Mouse (Mus musculus) cerebellum, adult 18-20 months (tissue): Measurements from ENCODE around the gene Gm27027.
A peak's percentile ranks its signal among the peaks of the same experiment; 100 is the strongest.

Experiments
- DNase-seq, 2 experiments: peaks; one replicate each; pipeline ENCODE4 v3.0.0; 2021

Gene Gm27027

DNA sequence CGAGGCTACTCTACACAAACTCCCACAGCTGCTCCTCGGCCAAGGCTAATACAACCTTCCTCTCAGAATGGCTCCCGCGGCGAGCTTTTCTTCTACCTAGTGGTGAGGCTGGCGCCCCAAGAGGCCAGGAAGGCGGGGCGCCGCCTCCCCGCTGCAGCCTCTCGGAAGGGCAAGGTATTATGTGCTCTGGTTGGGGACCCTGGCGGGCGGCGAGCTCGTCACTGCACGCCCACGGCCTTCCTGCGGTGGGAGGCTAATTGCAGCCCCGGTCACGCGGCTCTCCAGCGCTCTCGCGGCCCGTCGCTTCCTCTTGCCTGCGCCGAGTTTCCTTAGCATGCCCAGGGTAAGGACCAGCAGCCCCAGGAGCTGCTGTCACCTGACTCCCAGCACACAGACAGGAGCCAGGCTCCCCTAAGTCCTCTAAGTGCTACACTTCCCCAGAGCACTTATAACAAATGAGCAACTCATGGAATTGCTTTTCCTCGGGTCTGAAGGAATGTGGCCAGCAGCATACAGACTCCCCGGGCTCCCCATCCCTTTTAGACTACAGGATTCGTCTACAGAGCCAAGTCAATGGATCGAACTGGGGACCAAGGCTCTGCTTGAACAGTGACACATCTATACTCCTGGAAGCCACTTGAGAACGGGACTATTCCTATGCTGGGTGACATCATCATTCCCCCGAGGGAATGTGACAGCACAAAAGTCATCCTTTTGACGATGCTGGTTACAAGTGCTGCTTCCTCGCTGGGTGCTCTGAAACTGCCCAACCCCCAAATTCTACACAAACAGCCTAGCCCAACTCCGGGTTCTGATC is 19.5 kb downstream of the Gm27027 start:
- peak; percentile 53 to 65 for DNase-seq

DNA sequence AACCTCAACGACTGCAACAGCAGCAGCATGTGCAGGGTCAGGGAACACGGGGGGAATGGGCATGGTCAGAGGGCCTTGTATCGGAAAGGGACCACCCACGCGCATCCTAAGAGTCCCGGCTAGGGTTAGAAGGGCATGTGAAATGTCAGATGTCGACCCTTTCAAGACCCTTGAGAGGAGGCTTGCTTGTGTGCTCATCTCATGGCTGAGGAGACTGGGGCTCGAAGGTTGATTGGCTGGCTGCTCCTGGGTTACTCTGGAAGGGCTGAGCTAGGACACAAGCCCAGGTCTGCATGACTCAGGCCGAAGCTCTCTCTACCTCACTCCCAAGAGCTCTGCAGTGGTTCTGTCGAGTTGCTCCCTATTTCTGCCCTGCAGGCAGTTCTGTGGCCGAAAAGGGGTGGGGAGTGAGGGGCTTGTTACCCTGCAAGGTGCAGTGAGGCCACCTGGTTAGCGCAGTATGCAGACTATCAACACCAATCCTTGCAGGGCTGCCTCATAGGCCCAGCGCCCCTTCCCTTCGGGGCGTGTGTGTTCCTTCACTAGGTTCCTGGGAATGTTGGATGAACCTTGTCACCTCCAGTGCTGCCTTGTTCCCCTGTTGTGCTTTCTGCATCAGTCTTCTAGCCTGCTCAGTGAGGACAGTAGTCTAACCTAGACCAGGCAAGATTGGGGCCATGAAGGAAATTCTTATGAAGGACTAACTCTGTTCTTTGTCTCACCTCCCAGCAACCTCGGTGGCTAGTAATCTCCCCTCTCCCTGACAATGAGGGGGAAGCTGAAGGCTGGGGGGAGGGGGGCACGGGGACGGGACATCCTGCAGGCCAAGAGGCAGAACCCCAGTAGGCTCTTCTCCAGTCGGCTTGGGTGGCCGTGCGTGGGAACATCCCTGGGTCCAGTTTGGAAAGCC is 20.4 kb downstream of the Gm27027 start:
- DNase-seq = no peak

DNA sequence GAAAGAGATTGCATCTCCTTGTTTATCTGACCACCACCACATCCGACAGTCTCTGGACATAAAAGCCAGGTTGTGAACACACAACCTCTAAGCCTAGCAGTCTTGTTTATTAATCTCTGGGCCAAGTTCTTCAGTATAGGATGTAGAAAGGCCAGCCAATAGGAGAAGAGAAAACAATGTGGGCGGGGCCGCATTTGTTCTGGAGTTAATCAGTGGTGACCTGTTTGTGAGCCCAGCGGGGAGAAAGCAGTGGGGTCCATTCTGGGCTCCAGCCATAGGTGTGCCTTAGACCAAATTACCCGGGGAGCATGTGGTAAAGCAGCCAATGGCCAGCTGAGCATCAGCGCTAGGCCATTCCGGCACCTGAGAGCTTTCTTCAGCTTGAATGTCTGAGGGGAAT is 21.1 kb downstream of the Gm27027 start:
- no peak for DNase-seq

DNA sequence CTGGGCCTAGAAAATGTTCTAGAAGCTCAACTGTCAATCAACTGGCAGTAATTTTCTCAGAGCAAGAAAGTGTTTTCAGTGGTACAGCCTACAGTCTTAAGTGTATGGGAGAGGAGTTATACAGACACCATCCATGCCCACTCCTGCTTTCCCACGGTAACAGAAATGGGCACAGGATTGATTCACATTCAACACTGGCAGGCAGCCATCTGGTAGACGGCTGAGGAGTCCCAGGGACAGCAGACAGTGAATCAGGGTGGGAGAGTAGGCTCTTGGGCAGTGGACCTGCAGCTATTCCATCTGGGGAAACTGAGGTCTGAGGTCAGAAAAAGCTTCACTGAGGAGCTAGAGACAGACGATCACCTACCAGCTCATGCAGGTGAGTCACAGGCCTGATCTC is 24.5 kb downstream of the Gm27027 start:
- no peak for DNase-seq

DNA sequence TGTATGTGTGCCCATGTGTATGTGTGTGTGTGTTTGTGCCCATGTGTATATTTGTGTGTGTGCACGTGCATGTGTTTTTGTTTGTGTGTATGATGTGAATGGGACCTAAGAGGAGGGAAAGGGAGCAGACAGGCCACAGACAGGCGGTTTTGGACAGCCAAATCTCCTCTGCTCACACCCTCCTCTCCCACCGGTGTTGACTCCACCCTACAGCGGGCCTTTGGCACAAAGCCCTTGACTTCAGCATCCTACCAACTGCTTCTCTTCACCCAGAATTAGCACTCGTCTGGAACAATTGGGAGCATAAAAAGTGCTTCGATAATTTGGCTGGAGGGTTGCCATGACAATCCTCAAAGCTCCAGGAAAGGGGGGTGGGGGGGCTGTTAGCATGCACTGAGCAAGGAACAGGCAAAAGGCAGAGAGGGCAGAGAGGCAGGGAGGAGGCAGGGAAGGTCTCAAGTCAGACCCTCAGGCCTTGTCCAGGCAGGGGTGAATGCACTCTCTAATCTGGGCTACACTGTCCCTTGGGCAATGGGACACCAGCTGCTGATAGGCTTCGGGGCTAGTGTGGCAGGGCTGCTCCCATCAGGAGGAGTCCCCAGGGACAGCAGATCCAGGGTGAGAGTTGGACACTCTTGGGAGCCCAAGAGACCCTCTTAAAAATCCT is 31.5 kb downstream of the Gm27027 start:
- DNase-seq = peak; percentile 48 to 53

DNA sequence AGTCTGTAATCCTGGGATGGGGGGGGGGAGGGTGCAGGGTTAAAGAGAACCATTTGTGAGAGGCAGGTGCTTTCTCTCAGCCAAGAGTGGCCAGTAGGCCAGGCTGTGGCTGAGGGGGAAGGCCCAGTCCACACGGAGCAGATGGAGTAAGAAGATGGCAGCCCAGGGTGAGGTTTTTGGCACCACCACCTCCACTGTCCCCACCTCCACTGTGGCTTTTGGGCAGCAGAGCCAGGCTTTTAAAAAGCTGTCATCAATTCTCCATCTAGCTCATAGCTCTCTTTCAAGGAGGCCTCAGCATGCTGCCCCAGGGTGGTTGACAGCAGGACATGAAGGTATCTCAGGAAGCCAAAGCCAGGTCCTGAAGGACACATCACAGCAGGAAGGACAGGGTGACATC is 32.4 kb downstream of the Gm27027 start:
- peak; percentile 36 to 46 for DNase-seq

DNA sequence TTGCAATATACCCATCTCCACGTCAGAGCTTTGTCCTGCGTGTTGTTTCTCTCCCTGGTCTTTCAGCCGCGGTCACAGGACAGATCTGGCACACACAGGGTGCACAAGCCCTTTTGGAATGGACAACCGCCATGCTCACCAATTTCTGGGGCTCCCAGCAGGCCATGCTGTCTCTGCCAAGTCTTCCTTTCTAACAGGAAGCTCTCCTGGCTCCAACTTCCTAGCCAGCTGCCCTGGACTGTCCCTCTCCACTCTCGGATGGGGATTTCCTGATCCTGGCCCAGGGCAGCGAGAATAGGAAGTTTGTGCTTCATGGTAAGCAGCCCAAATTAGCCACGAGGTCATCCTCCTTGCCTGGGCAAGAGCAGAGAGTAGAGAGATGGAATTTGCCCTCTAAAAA is 34.4 kb downstream of the Gm27027 start:
- DNase-seq = peak; percentile 86 to 92

DNA sequence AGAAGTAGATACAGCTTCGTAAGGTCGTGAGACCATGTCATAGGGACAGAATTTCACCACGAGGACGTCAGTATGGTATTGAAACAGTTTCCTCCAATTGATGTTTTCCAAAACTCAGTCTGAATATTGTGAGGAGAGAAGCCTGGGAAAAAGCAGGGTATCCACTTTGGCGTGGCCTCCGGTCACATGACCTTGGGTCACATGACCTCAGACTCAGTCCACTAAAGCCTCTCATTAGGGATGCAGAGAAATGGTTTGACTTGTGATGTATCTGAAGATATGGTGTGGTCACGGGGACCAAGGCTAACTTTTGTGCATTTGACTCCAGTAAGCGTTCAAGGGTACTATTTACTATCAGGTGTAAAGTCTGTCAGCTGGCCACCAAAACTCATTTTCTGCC is 36.8 kb downstream of the Gm27027 start:
- DNase-seq = no peak

DNA sequence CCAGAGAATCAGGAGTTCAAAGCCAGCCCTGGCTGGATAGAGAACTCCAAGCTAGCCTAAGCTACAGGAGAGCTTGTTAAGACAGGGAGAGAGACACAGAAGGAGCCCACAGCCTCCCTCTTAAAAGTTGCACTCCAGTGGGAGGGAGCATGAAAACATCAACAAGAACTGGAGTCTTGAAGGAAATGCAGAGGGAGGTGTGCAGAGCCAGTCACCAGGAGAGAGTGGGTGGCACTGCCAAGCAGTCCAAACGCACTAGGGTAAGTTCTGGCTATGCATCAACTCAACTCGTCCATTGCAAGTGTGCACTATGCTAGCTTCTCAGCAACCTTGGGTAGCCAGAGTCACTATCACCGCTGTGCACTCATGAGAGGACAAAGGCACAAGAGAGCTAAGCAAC is 37.9 kb downstream of the Gm27027 start:
- DNase-seq = no peak

DNA sequence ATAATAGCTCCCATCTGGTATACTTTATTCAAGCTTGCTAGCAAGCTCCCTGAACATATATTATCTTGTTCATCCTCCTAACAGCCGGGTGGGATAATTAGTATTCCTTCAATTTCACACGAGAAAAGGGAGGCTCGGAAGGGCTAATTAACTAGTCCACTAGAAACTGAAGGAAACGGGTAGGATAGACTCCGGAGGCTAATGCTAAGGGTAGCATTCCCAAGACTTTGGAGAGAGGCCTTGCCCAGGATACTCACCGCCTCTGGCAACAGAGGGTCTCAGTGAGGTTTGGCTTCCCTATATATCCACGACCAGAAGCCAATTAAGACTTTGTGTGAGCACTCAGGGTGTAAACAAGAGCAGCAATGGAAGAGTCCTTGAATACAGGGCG is 38.4 kb downstream of the Gm27027 start:
- DNase-seq = no peak

DNA sequence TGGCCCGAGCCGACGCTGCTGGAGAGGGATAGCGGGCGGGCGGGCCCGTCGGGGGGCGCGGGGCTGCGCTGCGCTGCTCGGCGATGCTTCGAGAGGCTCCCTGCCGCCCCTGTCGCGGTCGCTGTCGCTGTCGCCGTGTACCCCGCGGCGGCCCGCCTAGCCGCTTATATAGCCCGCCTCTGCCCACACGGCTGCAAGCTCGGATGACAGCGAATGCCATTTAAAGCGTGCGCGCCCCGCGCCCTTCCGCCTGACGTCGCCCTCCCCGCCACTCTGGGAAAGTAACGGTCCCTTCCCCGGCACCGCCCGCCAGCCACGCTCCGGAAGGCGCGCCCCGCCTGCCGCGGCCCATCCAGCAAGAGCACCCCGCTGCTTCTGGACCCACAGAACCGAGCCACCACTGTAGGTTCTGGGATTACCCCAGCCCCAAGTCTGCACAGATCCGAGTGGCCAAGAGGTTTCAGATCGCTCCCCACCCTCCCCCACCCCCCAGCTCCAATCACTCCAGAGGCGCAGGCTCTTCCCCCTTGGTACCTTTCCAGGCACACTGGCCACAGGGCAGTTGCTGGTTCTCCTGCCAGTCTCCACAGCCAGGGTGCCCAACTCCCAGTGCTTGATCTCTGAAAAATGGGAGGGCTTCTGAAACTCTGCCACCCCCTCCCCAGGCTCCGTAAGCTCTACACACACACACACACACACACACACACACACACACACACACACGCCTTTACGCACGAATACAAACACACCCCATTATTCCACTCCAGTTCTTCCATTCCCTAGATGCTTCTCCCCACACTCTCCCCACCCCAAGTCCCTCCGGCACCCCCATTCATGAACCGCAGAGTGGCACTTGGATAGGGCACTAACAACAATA is 39.0 kb downstream of the Gm27027 start, which contains the start of gene Gm13889:
TSS of gene Gm13889 (minus strand) at position 294 of the 877 bp plus-strand sequence.
- peak; percentile 71 to 76 for DNase-seq

DNA sequence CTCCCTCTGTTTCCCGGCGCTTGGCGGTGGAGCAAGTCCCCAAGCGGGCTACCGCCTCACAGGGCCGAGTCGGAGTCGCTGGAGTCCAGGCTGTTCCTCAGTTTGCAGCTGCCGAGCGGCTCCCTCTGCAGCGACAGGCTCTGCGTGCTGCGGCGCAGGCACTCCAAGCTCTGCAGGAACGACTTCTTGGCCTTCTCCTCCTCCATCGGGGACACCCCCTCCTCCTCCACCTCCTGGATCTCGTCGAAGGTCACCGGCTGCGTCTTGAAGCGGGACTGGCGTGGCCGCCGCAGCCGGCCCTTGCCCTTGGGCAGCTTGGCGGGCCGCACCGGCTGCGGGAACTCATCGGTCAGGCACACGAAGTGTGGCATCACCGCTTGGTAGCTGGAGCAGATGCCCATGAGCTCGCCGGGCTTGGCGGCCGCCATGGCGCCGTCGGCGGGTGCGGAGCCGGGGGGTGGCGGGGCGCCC is 39.8 kb downstream of the Gm27027 start:
- peak; percentile 64 to 74 for DNase-seq

DNA sequence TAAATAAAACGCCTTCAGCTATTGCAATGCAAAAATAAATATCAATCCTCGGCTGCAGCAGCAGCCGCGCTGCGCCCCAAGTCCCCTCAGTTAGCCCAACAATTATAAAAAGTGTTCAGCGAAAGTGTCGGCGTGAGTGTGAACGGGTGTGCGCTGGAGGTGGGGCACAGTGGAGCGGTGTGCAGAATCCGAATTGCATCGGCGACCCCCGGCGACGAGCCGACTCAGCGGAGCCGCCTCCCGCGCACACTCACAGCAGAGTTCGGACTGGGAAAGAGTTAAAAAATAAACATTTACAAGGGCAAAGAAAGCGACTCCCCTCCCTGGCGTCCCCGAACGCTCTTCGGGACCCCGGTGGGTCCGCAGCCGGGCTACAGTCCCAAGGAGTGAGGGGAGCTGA is 40.3 kb downstream of the Gm27027 start:
- DNase-seq = no peak

DNA sequence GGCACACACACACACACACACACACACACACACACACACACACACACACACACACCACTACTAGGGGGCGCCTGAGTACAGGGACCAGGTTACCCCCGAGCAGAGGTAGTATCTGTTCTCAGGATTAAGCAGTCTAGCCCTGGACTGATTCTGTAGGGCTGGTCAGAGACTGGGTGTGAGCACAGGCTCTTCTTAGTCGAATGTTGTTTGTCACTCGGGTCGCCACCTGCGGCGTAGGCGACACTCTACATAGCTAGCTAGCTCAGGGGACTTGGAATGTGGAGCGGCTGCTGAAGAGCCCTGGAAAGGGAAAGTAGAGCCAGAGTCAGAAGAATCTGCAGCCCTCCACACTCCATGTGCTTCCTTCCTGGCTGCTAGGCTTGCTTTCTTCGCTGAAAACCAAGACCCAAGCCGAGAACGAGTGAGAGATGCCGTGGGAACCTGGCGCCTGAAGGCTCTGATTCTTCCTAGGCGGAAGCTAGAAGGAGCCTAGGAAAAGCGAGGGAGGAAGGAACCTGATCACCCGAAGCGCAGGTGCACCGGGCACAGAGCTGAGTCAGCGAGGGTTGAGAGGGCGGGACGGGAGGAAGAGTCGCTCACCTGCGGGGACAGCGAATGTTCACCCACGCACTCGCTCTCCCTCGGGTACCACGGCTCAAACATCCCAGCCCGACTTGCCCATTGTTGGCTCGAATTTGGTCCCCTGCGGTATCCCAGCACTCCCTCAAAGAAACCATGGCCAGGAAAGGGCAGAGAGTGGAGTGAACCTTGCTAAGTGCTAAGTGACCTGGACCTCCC is 41.2 kb downstream of the Gm27027 start:
- peak; percentile 66 to 69 for DNase-seq

DNA sequence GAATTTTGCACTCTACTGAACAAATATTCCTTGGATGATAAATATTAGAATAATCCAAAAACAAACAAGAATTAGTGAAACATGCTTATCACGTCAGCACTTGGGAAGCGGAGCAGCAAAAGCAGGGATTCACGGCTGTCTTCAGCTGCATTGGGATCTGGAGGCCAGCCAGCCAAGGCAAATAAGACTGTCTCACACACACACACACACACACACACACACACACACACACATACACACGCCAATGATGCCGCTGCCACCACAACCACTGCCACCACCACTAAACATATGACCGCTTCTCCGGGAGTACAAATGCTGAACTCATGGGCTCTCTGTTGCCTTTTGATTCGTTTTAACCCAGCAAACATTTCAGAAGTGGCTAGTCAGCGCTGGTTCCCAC is 42.4 kb downstream of the Gm27027 start:
- DNase-seq = no peak

DNA sequence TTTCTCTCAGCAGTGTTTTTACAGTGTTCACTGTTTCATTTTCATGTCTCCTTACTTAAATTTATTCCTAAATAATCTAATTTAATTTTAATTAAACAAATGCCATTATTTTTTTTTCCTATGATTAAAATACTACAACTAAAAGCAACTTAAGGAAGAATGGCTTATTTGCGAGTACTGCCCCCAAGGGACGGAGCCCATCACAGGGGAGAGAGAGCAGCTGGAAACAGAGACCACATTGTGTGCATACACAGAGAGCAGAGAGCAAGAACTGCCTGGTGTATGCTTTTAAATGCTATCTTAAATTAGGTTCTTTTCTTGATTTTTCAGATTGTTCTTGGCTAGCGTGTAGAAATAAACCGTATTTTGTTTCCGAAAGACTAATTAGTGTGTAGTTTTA is 49.2 kb downstream of the Gm27027 start:
- DNase-seq = no peak

DNA sequence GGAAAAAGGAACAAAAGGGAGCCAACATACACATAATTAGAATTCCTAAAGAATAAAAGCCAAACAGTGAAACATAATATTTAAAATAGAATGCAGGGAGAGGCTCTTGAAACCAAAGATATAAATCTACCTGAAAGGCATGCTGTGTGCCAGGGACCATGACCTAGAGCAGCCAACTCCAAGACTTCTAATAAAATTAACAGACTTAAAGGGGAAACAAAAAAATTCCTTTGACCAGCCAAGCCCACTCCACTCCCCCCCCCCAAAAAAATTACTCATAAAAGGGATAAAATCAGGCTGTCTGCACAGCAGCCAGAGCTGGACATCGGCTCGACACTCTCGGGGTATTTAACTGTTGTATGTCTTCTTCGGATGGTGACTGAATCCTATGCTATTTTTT is 51.3 kb downstream of the Gm27027 start:
- no peak for DNase-seq

DNA sequence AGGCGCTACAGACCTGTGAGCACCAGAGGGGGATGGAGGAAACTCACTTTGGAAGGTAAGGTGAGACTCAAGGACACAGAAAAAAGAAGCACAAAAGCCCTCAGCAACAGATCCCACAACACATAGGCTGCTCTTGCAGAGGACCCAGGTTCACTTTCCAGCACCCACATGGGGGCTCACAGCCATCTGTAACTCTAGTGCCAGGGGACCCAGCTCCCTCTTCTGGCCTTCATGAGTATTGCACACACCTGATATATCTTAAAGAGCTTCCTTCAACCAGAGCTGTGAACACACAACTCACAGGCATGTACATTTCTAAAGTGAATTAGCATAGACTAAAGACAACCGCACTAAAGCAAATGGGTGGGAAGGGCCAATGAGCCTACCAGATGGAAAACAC is 52.1 kb downstream of the Gm27027 start:
- no peak for DNase-seq

DNA sequence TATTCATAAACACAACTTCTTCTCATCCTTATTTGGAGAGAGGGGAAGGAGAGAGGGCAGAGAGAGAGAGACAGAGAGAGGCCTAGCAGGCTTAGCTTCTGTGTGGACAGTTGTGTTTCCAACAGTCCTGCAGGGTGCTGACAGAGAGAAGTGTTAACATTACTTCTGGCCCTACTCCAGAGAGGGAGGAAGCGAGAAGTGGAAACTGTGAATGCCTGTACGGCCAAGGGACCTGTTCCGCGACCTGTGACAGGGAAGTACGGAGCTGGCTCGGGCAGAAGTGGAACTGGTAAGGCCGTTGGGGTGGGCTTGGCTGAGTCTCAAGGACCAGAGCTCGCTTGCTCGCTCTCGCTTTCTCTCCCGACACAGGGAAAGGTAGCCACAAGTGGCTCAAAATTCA is 54.5 kb downstream of the Gm27027 start:
- no peak for DNase-seq

DNA sequence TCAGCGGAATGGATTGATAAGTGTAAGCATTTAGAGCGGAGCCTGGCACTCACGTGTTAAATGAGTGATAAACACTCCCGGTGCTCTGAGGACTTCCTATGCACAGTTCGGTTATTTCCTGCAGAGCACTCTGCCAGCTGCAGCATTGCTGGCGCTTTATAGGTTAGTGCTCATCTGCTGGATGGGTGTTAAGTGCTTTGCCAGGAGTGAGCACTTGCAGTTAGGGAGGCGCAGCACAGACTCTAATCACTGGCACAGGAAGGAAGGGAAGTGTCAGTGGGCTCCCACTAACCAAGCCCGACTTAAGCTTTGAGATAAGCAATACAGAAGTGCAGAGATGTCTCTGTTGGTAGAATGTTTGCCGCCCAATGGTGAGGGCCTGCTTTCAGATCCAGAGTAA is 57.6 kb downstream of the Gm27027 start:
- DNase-seq = no peak

DNA sequence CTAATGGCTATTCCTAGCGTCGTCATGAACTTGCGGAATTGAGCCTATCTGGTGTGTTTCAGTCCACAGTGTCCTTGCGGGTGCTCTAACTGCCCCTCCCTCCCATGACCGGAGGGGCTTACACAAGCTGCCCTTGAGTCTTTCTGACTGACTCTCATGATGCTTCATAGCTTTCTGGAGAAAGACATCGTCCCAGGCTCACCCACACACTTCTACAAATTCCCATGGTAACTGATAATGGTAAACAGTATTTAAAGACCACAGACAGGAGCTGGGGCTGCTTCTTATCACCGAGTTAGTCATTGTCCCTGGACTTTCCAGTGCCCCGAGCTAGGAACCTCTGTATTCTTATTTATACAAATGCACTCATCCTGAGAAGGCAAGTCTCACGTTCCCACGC is 67.3 kb downstream of the Gm27027 start:
- no peak for DNase-seq
